Mouse (Mus musculus) kidney, embryonic 16.5 days (tissue): ENCODE measurements around the gene Prss57. TPM values are rescaled to one million over a fixed set of nuclear protein-coding genes. Genes with fewer than 3 reads are reported as not detected.
A peak's percentile ranks its signal among the peaks of the same experiment; 100 is the strongest.

Experiments
- ATAC-seq: fragments of 200-750 bp; cut with Nextera tagmentation; 2 replicates; pipeline ENCODE4 v1.8.0; 2017; ENCODE audit warnings: moderate TSS enrichment; ENCODE audit not compliant: low FRiP score, low TSS enrichment
- H3K27ac ChIP-seq: fragments of 300-500 bp; sonication (generic); 2 replicates; pipeline ENCODE4 v1.5.1; 2014; ENCODE audit warnings: low read length
- H3K27me3 ChIP-seq: fragments of 300-500 bp; sonication (generic); 2 replicates; pipeline ENCODE4 v1.6.1; 2014; ENCODE audit warnings: low read length, control low read depth, mixed read lengths; ENCODE audit not compliant: insufficient read depth
- H3K36me3 ChIP-seq: fragments of 300-500 bp; sonication (generic); 2 replicates; pipeline ENCODE4 v1.6.1; 2014; ENCODE audit warnings: low read length, control low read depth, mixed read lengths; ENCODE audit not compliant: insufficient read depth
- H3K4me1 ChIP-seq: fragments of 300-500 bp; sonication (generic); 2 replicates; pipeline ENCODE4 v1.6.1; 2014; ENCODE audit warnings: low read length, control low read depth, mixed read lengths; ENCODE audit not compliant: insufficient read depth
- H3K4me2 ChIP-seq: fragments of 300-500 bp; sonication (generic); replicated peaks from 2 replicates; pipeline ENCODE4 v1.6.1; 2014; ENCODE audit warnings: low read depth, low read length
- H3K4me3 ChIP-seq: fragments of 300-500 bp; sonication (generic); 2 replicates; pipeline ENCODE4 v1.5.1; 2014; ENCODE audit warnings: mild to moderate bottlenecking, low read length
- H3K9ac ChIP-seq: fragments of 300-500 bp; sonication (generic); replicated peaks from 2 replicates; pipeline ENCODE4 v1.6.1; 2014; ENCODE audit warnings: low read length
- H3K9me3 ChIP-seq: fragments of 300-500 bp; sonication (generic); 2 replicates; pipeline ENCODE4 v1.6.1; 2016; ENCODE audit warnings: low read length, control low read depth
- WGBS: fragments of 180-500 bp; shearing (Covaris S2); extraction: QIAGEN DNeasy Blood & Tissue Kit; methylation state at CpG from one replicate; pipeline ENCODE4 v1.1.7; 2014; 5-methylcytosine and 5-hydroxymethylcytosine counted together
- polyA plus RNA-seq: library from polyadenylated mRNA; unstranded; fragments of >200 nt; fragmentation: Nextera tagmentation; extraction: Ambion mirVana; gene quantifications from 2 replicates; pipeline ENCODE4 v1.2.1, GENCODE M21; 2015

The Prss57 gene
- polyA plus RNA-seq, 1 experiment from 2014 or later: not detected

- peak overlapping the region; percentile 80 for H3K27ac ChIP-seq
- no peak overlapping the region for H3K4me2 ChIP-seq
- peak; percentile 9; the same call in 1 of the 2 replicates for ATAC-seq
- no peaks in the 10 kb centered on the region for H3K9me3 ChIP-seq
- no peaks in the 10 kb centered on the region for H3K36me3 ChIP-seq
- peaks cover 82% of the 10 kb centered on the region for H3K4me1 ChIP-seq
- H3K9ac ChIP-seq: peak overlapping the region; percentile 29; the same call in 1 of the 2 replicates
- no peaks in the 10 kb centered on the region for H3K27me3 ChIP-seq
- H3K4me3 ChIP-seq: no peak overlapping the region
- WGBS: 25% methylated on average over 3 of the region's 3 CpGs
These were observed 11.1 kb upstream of the Prss57 start for GRCm38 (mm10) chr10:79801837-79802236.

GRCm38 (mm10) chr10:79800508-79800907 is 9.7 kb upstream of the Prss57 start:
- Histone ChIP-seq H3K27me3 (no peaks in the 10 kb centered on the region), H3K9me3 (no peaks in the 10 kb centered on the region), H3K27ac (no peak overlapping the region), H3K4me1 (peaks cover 77% of the 10 kb centered on the region), H3K4me2 (no peak overlapping the region), H3K36me3 (no peaks in the 10 kb centered on the region), H3K9ac (no peak overlapping the region), H3K4me3 (no peak overlapping the region)
- WGBS: 74% methylated on average over 11 of the region's 11 CpGs
- ATAC-seq: no peak

- Histone ChIP-seq H3K27me3 (no peaks in the 10 kb centered on the region), H3K4me1 (peaks cover 67% of the 10 kb centered on the region), H3K9ac (no peak overlapping the region), H3K9me3 (no peaks in the 10 kb centered on the region), H3K36me3 (no peaks in the 10 kb centered on the region), H3K4me3 (no peak overlapping the region), H3K27ac (no peak overlapping the region), H3K4me2 (no peak overlapping the region)
- WGBS: 75% methylated on average over 12 of the region's 12 CpGs
- ATAC-seq: no peak
These were observed 7.6 kb upstream of the Prss57 start for GRCm38 (mm10) chr10:79798289-79798928.

- no peak overlapping the region for H3K4me3 ChIP-seq
- no peak for ATAC-seq
- no peaks in the 10 kb centered on the region for H3K9me3 ChIP-seq
- WGBS: 32% methylated on average over 15 of the region's 15 CpGs
- H3K4me2 ChIP-seq: no peak overlapping the region
- no peaks in the 10 kb centered on the region for H3K36me3 ChIP-seq
- H3K27ac ChIP-seq: 0 out of 2 replicates have a peak overlapping the region, but pooled peaks have one; percentile 20
- H3K4me1 ChIP-seq: peaks cover 64% of the 10 kb centered on the region
- H3K9ac ChIP-seq: peak overlapping the region; percentile 41
- H3K27me3 ChIP-seq: no peaks in the 10 kb centered on the region
These were observed 6.6 kb upstream of the Prss57 start for GRCm38 (mm10) chr10:79797326-79797725.

- Histone ChIP-seq H3K36me3 (no peaks in the 10 kb centered on the region), H3K4me2 (no peak overlapping the region), H3K27ac (no peak overlapping the region), H3K4me3 (no peak overlapping the region), H3K27me3 (no peaks in the 10 kb centered on the region), H3K9me3 (no peaks in the 10 kb centered on the region), H3K4me1 (peaks cover 50% of the 10 kb centered on the region), H3K9ac (no peak overlapping the region)
- ATAC-seq: no peak
- 95% methylated on average over 3 of the region's 3 CpGs for WGBS
These were observed 5.1 kb upstream of the Prss57 start for GRCm38 (mm10) chr10:79795905-79796304.

- no peaks in the 10 kb centered on the region for H3K27me3 ChIP-seq
- H3K9ac ChIP-seq: peak overlapping the region; percentile 95
- peaks cover 43% of the 10 kb centered on the region for H3K4me1 ChIP-seq
- H3K36me3 ChIP-seq: no peaks in the 10 kb centered on the region
- peak; percentile 70 for ATAC-seq
- H3K4me2 ChIP-seq: peak overlapping the region; percentile 81
- peak overlapping the region; percentile 93 for H3K4me3 ChIP-seq
- H3K9me3 ChIP-seq: no peaks in the 10 kb centered on the region
- 8% methylated on average over 10 of the region's 10 CpGs for WGBS
- peak overlapping the region; percentile 90 for H3K27ac ChIP-seq
These were observed 3.8 kb upstream of the Prss57 start for GRCm38 (mm10) chr10:79794491-79794931.

- Histone ChIP-seq H3K4me1 (peaks cover 41% of the 10 kb centered on the region), H3K27me3 (no peaks in the 10 kb centered on the region), H3K27ac (peak overlapping the region; percentile 90), H3K36me3 (no peaks in the 10 kb centered on the region), H3K9me3 (no peaks in the 10 kb centered on the region), H3K4me3 (peak overlapping the region; percentile 93), H3K4me2 (peak overlapping the region; percentile 81), H3K9ac (peak overlapping the region; percentile 95)
- ATAC-seq: peak; percentile 35
- under 1% methylated on average over 31 of the region's 38 CpGs for WGBS
These were observed 3.2 kb upstream of the Prss57 start for GRCm38 (mm10) chr10:79793738-79794490.

GRCm38 (mm10) chr10:79793051-79793737 is 2.4 kb upstream of the Prss57 start, which contains the start of gene Palm:
Palm (plus strand) TSS chr10:79793572.
- H3K9ac ChIP-seq: peak within 1 kb of the TSS; percentile 95
- no peaks in the 10 kb centered on the region for H3K27me3 ChIP-seq
- peak within 1 kb of the TSS; percentile 90 for H3K27ac ChIP-seq
- H3K9me3 ChIP-seq: no peaks in the 10 kb centered on the region
- 7% methylated on average over 42 of the region's 51 CpGs for WGBS
- H3K4me3 ChIP-seq: peak within 1 kb of the TSS; percentile 93
- H3K36me3 ChIP-seq: no peaks in the 10 kb centered on the region
- peak within 1 kb of the TSS; percentile 81 for H3K4me2 ChIP-seq
- peak; percentile 77 for ATAC-seq
- peaks cover 37% of the 10 kb centered on the region for H3K4me1 ChIP-seq

GRCm38 (mm10) chr10:79792339-79793040 is 1.7 kb upstream of the Prss57 start:
- Histone ChIP-seq H3K4me3 (no peak overlapping the region), H3K4me2 (no peak overlapping the region), H3K27ac (peak overlapping the region; percentile 90), H3K36me3 (no peaks in the 10 kb centered on the region), H3K9me3 (no peaks in the 10 kb centered on the region), H3K27me3 (no peaks in the 10 kb centered on the region), H3K9ac (no peak overlapping the region), H3K4me1 (peaks cover 33% of the 10 kb centered on the region)
- 85% methylated on average over 5 of the region's 5 CpGs for WGBS
- ATAC-seq: no peak
